Mouse (Mus musculus): ENCODE measurements around the gene Polr2h. TPM values are rescaled to one million over a fixed set of nuclear protein-coding genes. Genes with fewer than 3 reads are reported as not detected.

Polr2h gene
- polyA plus RNA-seq, 1 experiment, result 104 TPM

DNA sequence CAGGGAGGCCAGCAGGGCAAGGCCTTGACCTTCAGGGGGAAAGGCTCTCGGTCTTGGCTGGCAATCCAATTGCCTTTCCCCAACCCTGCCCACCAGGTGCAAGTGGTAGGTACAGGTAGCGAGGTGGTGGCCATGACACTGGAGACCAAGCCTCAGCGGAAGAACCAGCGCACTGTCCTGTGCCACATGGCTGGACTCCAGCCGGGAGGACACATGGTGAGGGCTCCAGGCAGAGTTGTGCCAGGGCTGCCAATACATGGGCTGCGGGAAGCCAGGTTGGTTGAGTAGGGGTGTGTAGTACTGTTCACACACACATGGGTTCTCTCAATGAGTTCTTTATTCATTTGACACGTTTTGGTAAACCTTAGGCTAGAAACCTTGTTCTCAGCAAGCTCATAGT, 18.7 kb downstream of the Polr2h start:
- peaks cover 15% of the 10 kb centered on the region for H3K27me3 ChIP-seq (ENCODE audit: control insufficient read depth, insufficient read depth, insufficient read length)
- no peak for TF ChIP-seq MYOD1 (IDR thresholded peaks at IDR 0.05; ENCODE audit: control insufficient read depth, insufficient read length, low read depth)
- no peaks in the 10 kb centered on the region for H3K36me3 ChIP-seq (ENCODE audit: control insufficient read depth, insufficient read depth)
- no peak overlapping the region for H3ac ChIP-seq (ENCODE audit: control insufficient read depth, insufficient read length, low read depth)
- no peaks in the 10 kb centered on the region for H3K79me3 ChIP-seq (ENCODE audit: low read depth)
- no peaks in the 10 kb centered on the region for H3K79me2 ChIP-seq (ENCODE audit: control insufficient read depth, insufficient read depth)
- H3K4me3 ChIP-seq (ENCODE audit: insufficient read depth, poor library complexity, severe bottlenecking), result no peak overlapping the region

GRCm38 (mm10) chr16:20736823-20737222, 19.4 kb downstream of the Polr2h start:
- Histone ChIP-seq H3K27me3 (ENCODE audit: control insufficient read depth, insufficient read depth, insufficient read length) (peaks cover 15% of the 10 kb centered on the region), H3K36me3 (ENCODE audit: control insufficient read depth, insufficient read depth) (no peaks in the 10 kb centered on the region), H3ac (ENCODE audit: control insufficient read depth, insufficient read length, low read depth) (no peak overlapping the region), H3K79me3 (ENCODE audit: low read depth) (no peaks in the 10 kb centered on the region), H3K79me2 (ENCODE audit: control insufficient read depth, insufficient read depth) (no peaks in the 10 kb centered on the region), H3K4me3 (ENCODE audit: insufficient read depth, poor library complexity, severe bottlenecking) (no peak overlapping the region)
- TF ChIP-seq USF1 (IDR thresholded peaks at IDR 0.05; ENCODE audit: low read depth), result no peak

DNA sequence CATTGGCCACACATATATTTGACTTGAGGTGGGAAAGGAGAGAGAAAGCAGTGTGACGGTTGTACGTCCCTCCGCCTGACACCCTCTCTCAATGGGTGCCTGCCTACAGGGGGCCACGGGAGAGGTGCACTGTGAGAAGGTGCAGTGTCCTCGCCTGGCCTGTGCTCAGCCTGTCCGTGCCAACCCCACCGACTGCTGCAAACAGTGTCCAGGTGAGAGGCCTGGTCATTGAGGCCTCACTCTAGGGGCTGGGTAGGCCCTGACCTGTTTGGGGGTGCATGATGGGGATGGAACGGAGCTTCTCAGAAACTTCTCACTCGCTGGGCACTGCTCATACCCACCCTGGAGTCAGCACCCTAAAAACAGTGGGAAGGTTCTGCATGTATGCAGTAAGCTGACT, 22.4 kb downstream of the Polr2h start:
- no peak overlapping the region for H3K4me3 ChIP-seq (ENCODE audit: insufficient read depth, poor library complexity, severe bottlenecking)
- no peaks in the 10 kb centered on the region for H3K79me2 ChIP-seq (ENCODE audit: control insufficient read depth, insufficient read depth)
- H3K36me3 ChIP-seq (ENCODE audit: control insufficient read depth, insufficient read depth), result no peaks in the 10 kb centered on the region
- peaks cover 11% of the 10 kb centered on the region for H3K27me3 ChIP-seq (ENCODE audit: control insufficient read depth, insufficient read depth, insufficient read length)
- H3ac ChIP-seq (ENCODE audit: control insufficient read depth, insufficient read length, low read depth), result no peak overlapping the region
- H3K79me3 ChIP-seq (ENCODE audit: low read depth), result no peaks in the 10 kb centered on the region
- TF ChIP-seq FOSL1 (IDR thresholded peaks at IDR 0.05; ENCODE audit: insufficient read depth, low read length, poor library complexity, severe bottlenecking) (no peak), MYOG (IDR thresholded peaks at IDR 0.05; ENCODE audit: control insufficient read depth, extremely low read depth, insufficient read length) (no peak), CTCF (IDR thresholded peaks at IDR 0.05; ENCODE audit: control insufficient read depth, insufficient read depth, insufficient read length) (no peak), MYOD1 (IDR thresholded peaks at IDR 0.05; ENCODE audit: control insufficient read depth, insufficient read length, low read depth) (no peak), USF1 (IDR thresholded peaks at IDR 0.05; ENCODE audit: low read depth) (no peak), MAX (IDR thresholded peaks at IDR 0.05) (no peak), CEBPB (IDR thresholded peaks at IDR 0.05; ENCODE audit: low read depth) (no peak)

DNA sequence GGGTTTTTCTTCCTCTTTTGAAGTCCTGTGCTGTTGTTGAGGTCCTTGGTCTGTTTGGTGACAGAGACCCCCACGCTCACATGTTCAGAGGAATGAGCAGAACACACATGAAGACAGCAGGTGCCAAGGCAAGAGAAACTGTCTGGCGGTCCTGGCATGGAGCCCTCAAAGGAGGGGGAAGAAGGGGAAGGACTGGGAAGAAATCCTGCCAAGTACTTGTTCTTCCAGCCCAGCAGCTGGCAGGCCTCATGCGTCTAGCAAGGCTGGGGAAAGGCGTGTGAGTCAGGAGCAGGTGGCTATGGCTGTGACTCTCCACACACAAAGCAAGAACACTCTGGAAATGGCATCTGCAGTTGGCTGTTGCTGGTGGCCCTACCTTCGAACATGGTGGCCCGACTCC, 29.2 kb downstream of the Polr2h start:
- H3K27me3 ChIP-seq (ENCODE audit: control insufficient read depth, insufficient read depth, insufficient read length), result no peaks in the 10 kb centered on the region
- H3K4me3 ChIP-seq (ENCODE audit: insufficient read depth, poor library complexity, severe bottlenecking), result no peak overlapping the region
- no peaks in the 10 kb centered on the region for H3K79me3 ChIP-seq (ENCODE audit: low read depth)
- H3K79me2 ChIP-seq (ENCODE audit: control insufficient read depth, insufficient read depth), result no peaks in the 10 kb centered on the region
- TF ChIP-seq MYOD1 (IDR thresholded peaks at IDR 0.05; ENCODE audit: control insufficient read depth, insufficient read length, low read depth) (peak; percentile 40), USF1 (IDR thresholded peaks at IDR 0.05; ENCODE audit: low read depth) (no peak), MYOG (IDR thresholded peaks at IDR 0.05; ENCODE audit: control insufficient read depth, extremely low read depth, insufficient read length) (no peak)
- H3ac ChIP-seq (ENCODE audit: control insufficient read depth, insufficient read length, low read depth), result no peak overlapping the region
- H3K36me3 ChIP-seq (ENCODE audit: control insufficient read depth, insufficient read depth), result no peaks in the 10 kb centered on the region

DNA sequence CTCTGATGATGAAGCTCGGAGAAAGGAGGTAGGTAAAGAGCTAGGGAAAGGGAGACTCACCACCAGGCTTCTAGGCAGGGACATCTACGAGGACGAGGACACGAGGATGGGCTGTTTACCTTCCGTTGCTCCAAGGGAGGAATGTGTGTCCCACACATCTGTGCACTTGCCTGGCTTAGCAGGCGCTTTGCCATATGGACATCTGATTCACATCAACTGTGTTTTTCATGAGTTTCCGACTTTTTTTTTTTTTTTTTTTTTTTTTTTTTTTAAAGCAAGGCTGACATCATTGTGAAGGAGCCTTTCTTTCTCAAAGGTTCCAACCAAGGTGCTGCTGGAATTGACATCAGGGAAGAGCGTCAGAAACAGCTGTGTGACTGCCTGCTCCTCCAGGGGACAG, 33.1 kb downstream of the Polr2h start:
- no peaks in the 10 kb centered on the region for H3K27me3 ChIP-seq (ENCODE audit: control insufficient read depth, insufficient read depth, insufficient read length)
- H3K79me2 ChIP-seq (ENCODE audit: control insufficient read depth, insufficient read depth), result no peaks in the 10 kb centered on the region
- TF ChIP-seq USF1 (IDR thresholded peaks at IDR 0.05; ENCODE audit: low read depth) (no peak), MAX (IDR thresholded peaks at IDR 0.05) (no peak), CEBPB (IDR thresholded peaks at IDR 0.05; ENCODE audit: low read depth) (no peak), MYOG (IDR thresholded peaks at IDR 0.05; ENCODE audit: control insufficient read depth, extremely low read depth, insufficient read length) (no peak), FOSL1 (IDR thresholded peaks at IDR 0.05; ENCODE audit: insufficient read depth, low read length, poor library complexity, severe bottlenecking) (no peak), CTCF (IDR thresholded peaks at IDR 0.05; ENCODE audit: control insufficient read depth, insufficient read depth, insufficient read length) (no peak), MYOD1 (IDR thresholded peaks at IDR 0.05; ENCODE audit: control insufficient read depth, insufficient read length, low read depth) (no peak)
- no peaks in the 10 kb centered on the region for H3K36me3 ChIP-seq (ENCODE audit: control insufficient read depth, insufficient read depth)
- H3K4me3 ChIP-seq (ENCODE audit: insufficient read depth, poor library complexity, severe bottlenecking), result no peak overlapping the region
- no peak overlapping the region for H3ac ChIP-seq (ENCODE audit: control insufficient read depth, insufficient read length, low read depth)
- H3K79me3 ChIP-seq (ENCODE audit: low read depth), result no peaks in the 10 kb centered on the region

- peak; percentile 53 for TF ChIP-seq CEBPB (IDR thresholded peaks at IDR 0.05; ENCODE audit: low read depth)
- TF ChIP-seq USF1 (IDR thresholded peaks at IDR 0.05; ENCODE audit: low read depth), result no peak
- TF ChIP-seq MAX (IDR thresholded peaks at IDR 0.05), result no peak
- no peak for TF ChIP-seq CTCF (IDR thresholded peaks at IDR 0.05; ENCODE audit: control insufficient read depth, insufficient read depth, insufficient read length)
- no peak for TF ChIP-seq MYOD1 (IDR thresholded peaks at IDR 0.05; ENCODE audit: control insufficient read depth, insufficient read length, low read depth)
- no peak for TF ChIP-seq FOSL1 (IDR thresholded peaks at IDR 0.05; ENCODE audit: insufficient read depth, low read length, poor library complexity, severe bottlenecking)
- TF ChIP-seq MYOG (IDR thresholded peaks at IDR 0.05; ENCODE audit: control insufficient read depth, extremely low read depth, insufficient read length), result no peak
- Histone ChIP-seq H3K4me3 (ENCODE audit: insufficient read depth, poor library complexity, severe bottlenecking) (no peak overlapping the region), H3ac (ENCODE audit: control insufficient read depth, insufficient read length, low read depth) (no peak overlapping the region), H3K27me3 (ENCODE audit: control insufficient read depth, insufficient read depth, insufficient read length) (peaks cover 3% of the 10 kb centered on the region), H3K36me3 (ENCODE audit: control insufficient read depth, insufficient read depth) (no peaks in the 10 kb centered on the region), H3K79me3 (ENCODE audit: low read depth) (no peaks in the 10 kb centered on the region), H3K79me2 (ENCODE audit: control insufficient read depth, insufficient read depth) (no peaks in the 10 kb centered on the region)
These were observed 38.6 kb downstream of the Polr2h start for GRCm38 (mm10) chr16:20756052-20756451.

Data from C2C12 (cell line).